Mouse (Mus musculus) forebrain, embryonic 13.5 days (tissue): ENCODE measurements around the gene Faf1. TPM values are rescaled to one million over a fixed set of nuclear protein-coding genes. Genes with fewer than 3 reads are reported as not detected.

Experiments
- ATAC-seq: fragments of 200-750 bp; cut with Nextera tagmentation; 2 replicates; pipeline ENCODE4 v1.8.0; 2017
- H3K27ac ChIP-seq: fragments of 300-500 bp; sonication (generic); 2 replicates; pipeline ENCODE4 v1.5.1; 2015; ENCODE audit warnings: inconsistent platforms, mild to moderate bottlenecking, moderate library complexity
- H3K27me3 ChIP-seq: fragments of 300-500 bp; sonication (generic); 2 replicates; pipeline ENCODE4 v1.6.1; 2015; ENCODE audit warnings: mild to moderate bottlenecking, inconsistent platforms
- H3K36me3 ChIP-seq: fragments of 300-500 bp; sonication (generic); 2 replicates; pipeline ENCODE4 v1.6.1; 2015; ENCODE audit warnings: mild to moderate bottlenecking, inconsistent platforms; ENCODE audit not compliant: poor library complexity, severe bottlenecking
- H3K4me1 ChIP-seq: fragments of 300-500 bp; sonication (generic); 2 replicates; pipeline ENCODE4 v1.6.1; 2015; ENCODE audit warnings: inconsistent platforms
- H3K4me2 ChIP-seq: fragments of 300-500 bp; sonication (generic); 2 replicates; pipeline ENCODE4 v1.6.1; 2015; ENCODE audit warnings: inconsistent platforms, mild to moderate bottlenecking, moderate library complexity
- H3K4me3 ChIP-seq: fragments of 300-500 bp; sonication (generic); 2 replicates; pipeline ENCODE4 v1.5.1; 2015; ENCODE audit warnings: mild to moderate bottlenecking, inconsistent platforms
- H3K9ac ChIP-seq: fragments of 300-500 bp; sonication (generic); 2 replicates; pipeline ENCODE4 v1.6.1; 2015; ENCODE audit warnings: mild to moderate bottlenecking, inconsistent platforms
- H3K9me3 ChIP-seq: fragments of 300-500 bp; sonication (generic); replicated peaks from 2 replicates; pipeline ENCODE4 v1.6.1; 2016; ENCODE audit warnings: inconsistent platforms
- WGBS: fragments of 180-500 bp; shearing (Covaris S2); methylation state at CpG from one replicate; pipeline ENCODE4 v1.1.7; 2015; 5-methylcytosine and 5-hydroxymethylcytosine counted together
- polyA plus RNA-seq: library from polyadenylated mRNA; unstranded; fragments of >200 nt; fragmentation: Nextera tagmentation; extraction: Ambion mirVana; gene quantifications from 2 replicates; pipeline ENCODE4 v1.2.1, GENCODE M21; 2015

Faf1 gene
- polyA plus RNA-seq, 1 experiment from 2014 or later, result 30.4 TPM

DNA sequence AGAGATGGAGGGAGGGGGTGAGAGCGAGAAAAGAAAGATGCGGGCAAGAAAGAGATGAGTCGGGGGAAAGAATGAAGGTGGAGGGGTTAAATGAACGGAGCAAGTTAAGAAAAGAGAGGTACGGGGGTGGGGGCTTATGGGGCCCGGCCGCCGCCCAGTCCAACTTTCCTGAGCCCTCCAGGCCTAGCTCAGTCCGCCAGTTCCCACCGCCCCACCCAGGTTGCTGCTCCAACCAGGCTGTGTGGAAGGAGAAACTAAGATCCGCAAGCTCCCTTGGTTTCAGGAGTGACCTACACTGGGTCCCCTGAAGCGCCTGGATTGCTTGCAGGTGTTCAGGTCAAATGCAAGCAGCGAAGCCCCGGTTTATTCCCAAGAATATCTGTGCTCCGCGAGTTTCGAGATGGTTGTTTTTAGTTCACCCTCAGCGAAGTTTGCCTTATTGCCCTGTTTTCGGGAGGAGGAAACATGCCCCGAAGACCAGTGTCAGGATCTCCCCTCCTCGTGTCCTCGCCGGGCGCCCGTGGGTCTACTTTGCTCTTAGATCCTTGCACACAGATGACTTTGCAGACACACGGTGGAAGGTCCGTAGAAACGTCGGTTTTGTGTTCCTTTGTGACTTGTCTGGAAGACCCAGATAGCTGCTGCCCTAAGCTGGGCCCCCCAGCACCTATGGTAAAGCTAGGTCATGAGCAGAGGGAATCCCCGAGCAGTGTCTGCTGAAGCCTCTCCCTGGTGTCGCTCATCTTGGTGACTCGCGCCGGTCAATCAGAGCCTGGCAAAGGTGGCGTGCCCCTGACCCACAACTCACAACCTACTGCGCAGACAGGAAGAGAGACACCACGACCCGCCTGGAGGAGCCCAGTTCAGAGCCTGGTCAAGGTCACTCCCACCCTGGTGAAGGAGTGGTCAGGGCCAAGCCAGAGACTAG is 308.4 kb downstream of the Faf1 start:
- peak overlapping the region; percentile 91 for H3K27ac ChIP-seq
- peaks cover 20% of the 10 kb centered on the region for H3K36me3 ChIP-seq
- peak; percentile 23; the same call in 1 of the 2 replicates for ATAC-seq
- H3K4me3 ChIP-seq, result peak overlapping the region; percentile 70
- peak overlapping the region; percentile 83 for H3K9ac ChIP-seq
- 2% methylated on average over 38 of the region's 38 CpGs for WGBS
- H3K4me1 ChIP-seq, result peaks cover 52% of the 10 kb centered on the region
- H3K27me3 ChIP-seq, result peaks cover 93% of the 10 kb centered on the region
- no peaks in the 10 kb centered on the region for H3K9me3 ChIP-seq
- peak overlapping the region; percentile 79 for H3K4me2 ChIP-seq

DNA sequence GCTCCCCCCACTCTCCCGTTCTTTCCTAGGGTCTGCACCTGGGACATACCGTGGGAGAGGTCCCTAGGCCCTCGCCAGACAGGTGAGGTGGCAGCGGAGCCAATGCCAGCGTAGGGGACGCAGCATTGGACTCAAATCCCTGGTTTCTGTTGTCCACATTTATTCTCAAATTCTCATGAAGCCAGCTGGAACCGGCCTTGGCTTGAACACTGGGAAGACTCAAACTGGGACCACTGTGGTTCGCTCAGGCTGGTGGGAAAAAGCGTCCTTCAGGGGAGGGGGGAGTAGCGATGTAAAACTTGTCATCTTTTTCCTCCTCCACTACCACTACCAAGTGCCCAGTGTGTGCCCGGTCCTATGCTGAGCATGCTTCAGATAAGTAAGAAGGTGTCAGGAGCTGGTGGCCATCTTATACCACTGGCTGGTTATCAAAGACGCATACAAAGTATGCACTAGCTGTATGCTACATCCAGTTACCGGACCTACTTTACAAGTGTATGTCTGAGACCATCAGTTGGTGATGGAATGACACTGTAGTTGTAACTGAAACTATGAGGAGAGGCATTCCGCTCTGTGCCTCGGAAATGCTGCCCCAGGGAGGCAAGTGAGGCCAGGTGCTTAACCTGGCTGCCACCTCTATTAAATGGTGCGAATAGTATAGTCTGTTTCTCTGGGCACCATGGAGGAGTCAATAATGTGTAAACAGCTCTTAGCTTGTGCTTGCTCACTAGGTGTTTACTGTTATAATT is 309.2 kb downstream of the Faf1 start:
- Histone ChIP-seq H3K9me3 (no peaks in the 10 kb centered on the region), H3K27me3 (peaks cover 91% of the 10 kb centered on the region), H3K4me2 (peak overlapping the region; percentile 79), H3K4me3 (peak overlapping the region; percentile 70), H3K36me3 (peaks cover 14% of the 10 kb centered on the region), H3K4me1 (peaks cover 47% of the 10 kb centered on the region), H3K27ac (peak overlapping the region; percentile 91), H3K9ac (peak overlapping the region; percentile 83)
- no peak for ATAC-seq
- WGBS, result 5% methylated on average over 16 of the region's 16 CpGs

DNA sequence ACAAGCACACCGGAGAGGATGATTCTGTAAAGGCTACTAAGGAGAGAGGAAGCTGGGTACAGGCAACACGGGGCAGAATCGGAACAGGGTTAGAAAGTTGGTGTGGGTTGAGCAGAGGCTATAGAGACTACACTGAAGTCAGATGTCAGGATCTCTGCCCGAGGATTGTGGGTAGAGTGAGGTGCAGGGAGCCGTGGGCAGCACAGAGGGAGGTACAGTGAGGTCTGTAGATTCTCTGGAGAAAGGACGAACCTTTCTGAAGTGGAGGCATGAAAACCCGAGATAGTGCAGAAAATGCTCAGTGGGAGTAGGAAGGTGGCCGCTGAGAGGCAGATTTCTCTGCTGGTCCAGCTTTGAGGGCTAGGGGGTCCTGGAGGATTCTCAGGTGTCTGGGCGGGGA is 309.9 kb downstream of the Faf1 start:
- peaks cover 47% of the 10 kb centered on the region for H3K4me1 ChIP-seq

DNA sequence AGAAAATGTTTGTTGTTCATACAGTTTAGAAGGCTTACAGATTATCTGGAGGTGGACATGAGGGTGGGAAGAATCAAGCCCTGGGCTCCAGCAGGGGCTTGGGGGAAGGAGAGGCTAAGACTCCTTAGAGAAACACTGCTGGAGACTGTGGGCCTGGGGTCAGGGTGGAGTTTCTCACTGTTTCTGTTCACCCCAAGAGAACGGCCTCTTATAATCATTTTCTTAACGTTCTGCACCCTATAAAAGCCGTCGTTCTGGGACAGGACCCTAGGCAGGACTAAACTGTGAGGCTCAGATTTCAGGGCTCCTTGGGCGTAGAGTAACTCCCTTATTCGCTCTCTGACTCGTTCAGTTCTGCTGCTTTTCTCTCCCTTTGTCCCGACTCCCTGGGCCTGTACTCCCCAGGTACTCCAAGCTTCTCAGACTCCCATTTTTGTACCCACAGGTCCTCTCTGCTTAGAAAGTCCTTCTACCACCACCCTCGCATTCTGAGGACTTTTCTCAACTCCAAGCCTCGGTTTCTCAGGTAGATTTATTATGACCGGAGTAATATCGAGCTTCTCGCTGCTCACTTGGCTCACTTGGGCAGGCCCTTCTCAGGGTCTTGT is 310.5 kb downstream of the Faf1 start:
- no peak for ATAC-seq
- peak overlapping the region; percentile 83; the same call in 1 of the 2 replicates for H3K9ac ChIP-seq
- peak overlapping the region; percentile 79 for H3K4me2 ChIP-seq
- peaks cover 9% of the 10 kb centered on the region for H3K36me3 ChIP-seq
- no peak overlapping the region for H3K4me3 ChIP-seq
- no peaks in the 10 kb centered on the region for H3K9me3 ChIP-seq
- peaks cover 84% of the 10 kb centered on the region for H3K27me3 ChIP-seq
- WGBS, result 7% methylated on average over 13 of the region's 13 CpGs
- H3K27ac ChIP-seq, result peak overlapping the region; percentile 91
- H3K4me1 ChIP-seq, result peaks cover 42% of the 10 kb centered on the region

More for the DNA sequence above, 309.9 kb downstream of the Faf1 start:
- Histone ChIP-seq H3K9ac (peak overlapping the region; percentile 83), H3K27ac (peak overlapping the region; percentile 91), H3K4me3 (no peak overlapping the region), H3K4me2 (peak overlapping the region; percentile 79), H3K27me3 (peaks cover 87% of the 10 kb centered on the region), H3K36me3 (peaks cover 14% of the 10 kb centered on the region), H3K9me3 (no peaks in the 10 kb centered on the region)
- no peak for ATAC-seq
- 5% methylated on average over 9 of the region's 9 CpGs for WGBS

DNA sequence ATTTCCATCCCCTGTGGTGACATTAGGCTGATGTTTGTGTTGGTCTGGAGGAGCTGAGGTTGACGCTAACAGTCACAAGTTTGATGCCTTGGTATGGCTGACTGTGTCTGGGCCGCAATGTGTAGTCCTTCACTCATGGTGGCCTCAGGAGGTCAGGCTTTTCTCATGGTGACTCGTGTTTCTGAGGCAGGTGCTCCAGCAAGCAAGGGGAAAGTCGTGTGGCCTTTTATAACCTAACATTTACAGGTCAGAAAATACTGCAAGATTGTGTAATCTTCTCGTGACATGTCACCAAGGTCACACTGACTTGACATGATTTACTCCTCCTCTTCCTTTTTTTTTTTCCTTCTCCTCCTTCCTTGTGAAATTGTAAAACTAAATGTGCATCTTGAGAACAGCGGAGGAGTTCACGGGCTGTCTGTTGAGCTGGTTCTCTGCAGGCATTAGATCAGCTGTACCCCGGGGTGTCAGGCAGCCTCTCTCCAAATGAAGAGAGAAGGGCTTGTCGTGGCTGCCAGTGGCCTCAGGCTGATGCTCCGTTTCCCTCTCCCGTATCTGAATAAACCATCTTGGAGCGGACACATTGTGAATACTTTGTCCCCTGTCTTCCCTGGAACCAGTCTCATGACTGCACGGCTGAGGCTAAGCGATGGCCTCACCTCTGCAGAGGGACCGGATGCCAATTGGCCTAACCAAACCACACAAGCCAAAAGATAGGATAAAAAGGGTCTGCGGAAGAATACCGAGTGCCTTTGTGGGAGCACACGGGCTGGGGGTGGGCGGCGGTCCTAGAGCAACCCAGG is 311.4 kb downstream of the Faf1 start:
- 0 out of 2 replicates have a peak overlapping the region, but pooled peaks have one; percentile 13 for H3K9ac ChIP-seq
- no peak overlapping the region; the same call in 1 of the 2 replicates for H3K4me3 ChIP-seq
- H3K27ac ChIP-seq, result peak overlapping the region; percentile 44
- no peaks in the 10 kb centered on the region for H3K9me3 ChIP-seq
- peaks cover 83% of the 10 kb centered on the region for H3K27me3 ChIP-seq
- H3K4me2 ChIP-seq, result peak overlapping the region; percentile 42
- WGBS, result 6% methylated on average over 20 of the region's 20 CpGs
- H3K36me3 ChIP-seq, result 0 out of 2 replicates have a peak, but pooled peaks cover under 1% of the 10 kb centered on the region
- no peak for ATAC-seq
- peaks cover 36% of the 10 kb centered on the region for H3K4me1 ChIP-seq

DNA sequence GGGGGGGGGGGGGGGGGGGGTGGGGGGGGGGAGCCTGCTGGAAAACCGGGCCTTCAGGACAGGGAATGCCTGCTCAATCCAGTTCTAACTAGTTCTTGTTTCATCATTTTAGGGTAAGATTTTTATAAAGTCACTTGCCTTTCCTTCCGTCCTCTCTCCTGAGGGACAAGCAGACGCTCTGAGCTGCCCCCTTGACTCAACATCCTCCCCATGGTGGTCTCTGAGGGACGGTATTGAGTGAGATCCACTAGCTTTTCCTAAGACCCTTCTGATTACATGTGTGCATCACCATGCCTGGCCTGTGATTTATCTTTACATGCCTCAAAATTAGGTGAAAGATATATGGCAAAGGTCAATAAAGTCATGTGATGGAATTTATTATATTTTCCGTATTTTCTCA is 312.0 kb downstream of the Faf1 start:
- peaks cover 34% of the 10 kb centered on the region for H3K4me1 ChIP-seq
- H3K9me3 ChIP-seq, result no peaks in the 10 kb centered on the region
- H3K27me3 ChIP-seq, result peaks cover 82% of the 10 kb centered on the region
- H3K9ac ChIP-seq, result no peak overlapping the region
- peak overlapping the region; percentile 42 for H3K4me2 ChIP-seq
- no peak for ATAC-seq
- no peaks in the 10 kb centered on the region for H3K36me3 ChIP-seq
- no peak overlapping the region for H3K27ac ChIP-seq
- WGBS, result 27% methylated on average over 5 of the region's 5 CpGs
- H3K4me3 ChIP-seq, result no peak overlapping the region; the same call in 1 of the 2 replicates

DNA sequence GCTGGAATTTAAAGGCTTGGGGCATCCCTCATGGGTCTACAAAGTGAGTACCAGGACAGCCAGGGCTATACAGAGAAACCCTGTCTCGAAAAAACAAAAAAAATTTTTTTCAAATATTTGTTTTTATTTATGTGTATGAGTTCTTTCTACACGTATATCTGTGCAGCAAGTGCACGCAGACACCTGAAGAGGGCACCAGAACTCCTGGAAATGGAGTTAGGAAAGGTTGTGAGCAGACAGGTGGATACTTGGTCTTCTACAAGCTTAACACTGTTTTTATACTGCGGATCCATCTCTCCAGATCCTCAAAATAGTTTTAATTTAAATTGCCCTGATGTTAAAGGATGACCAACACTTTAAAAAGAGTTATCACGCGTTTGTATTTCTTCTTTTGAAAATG is 312.8 kb downstream of the Faf1 start:
- WGBS, result 47% methylated on average over 6 of the region's 6 CpGs
- Histone ChIP-seq H3K9me3 (no peaks in the 10 kb centered on the region), H3K27me3 (peaks cover 75% of the 10 kb centered on the region), H3K4me1 (peaks cover 28% of the 10 kb centered on the region), H3K4me2 (no peak overlapping the region), H3K36me3 (no peaks in the 10 kb centered on the region), H3K27ac (no peak overlapping the region), H3K4me3 (no peak overlapping the region), H3K9ac (no peak overlapping the region)
- no peak for ATAC-seq

DNA sequence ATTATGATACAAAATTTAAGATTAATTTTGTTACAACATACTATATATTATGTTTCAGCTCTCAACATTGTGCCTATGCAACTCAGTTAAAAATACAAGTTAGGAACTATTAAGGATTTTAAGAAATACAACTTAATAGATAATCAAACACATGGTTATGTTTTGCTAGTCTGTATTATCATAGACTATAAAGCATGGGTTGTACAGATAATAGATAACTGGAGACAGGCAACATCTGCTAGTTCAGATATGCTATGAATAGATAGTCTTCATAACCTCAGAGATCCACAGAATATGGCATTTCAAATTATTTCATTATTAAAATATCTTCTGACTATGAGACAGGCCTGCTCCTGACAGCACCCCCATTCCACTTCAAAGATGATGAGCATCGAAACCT is 329.7 kb downstream of the Faf1 start:
- H3K9ac ChIP-seq, result no peak overlapping the region
- WGBS, result 97% methylated on average over 1 of the region's 1 CpGs
- H3K4me3 ChIP-seq, result no peak overlapping the region
- no peaks in the 10 kb centered on the region for H3K9me3 ChIP-seq
- H3K4me2 ChIP-seq, result no peak overlapping the region
- no peak overlapping the region for H3K27ac ChIP-seq
- no peaks in the 10 kb centered on the region for H3K27me3 ChIP-seq
- H3K36me3 ChIP-seq, result no peaks in the 10 kb centered on the region
- no peak for ATAC-seq
- H3K4me1 ChIP-seq, result no peaks in the 10 kb centered on the region

Other genes with a start within 250 kb of the Faf1 start
- 46.5 and 49.2 TPM in 2 replicates for gene Rnf11, start 191.9 kb upstream of the Faf1 start, polyA plus RNA-seq
- not detected in 2 replicates for gene 4930522H14Rik, start 145.3 kb upstream of the Faf1 start, polyA plus RNA-seq
- 9.9 and 13.5 TPM in 2 replicates for gene Cdkn2c, start 9.4 kb upstream of the Faf1 start, polyA plus RNA-seq